Mouse (Mus musculus): ENCODE results near the gene Gamt. TPM values are rescaled to one million over a fixed set of nuclear protein-coding genes. Genes with fewer than 3 reads are reported as not detected.
A peak's percentile ranks its signal among the peaks of the same experiment; 100 is the strongest.
"Not testable (repeated sequence)": the region's sequence is repeated elsewhere in the genome, so short reads cannot be mapped to it uniquely, and the experiment has no call there.

Gene Gamt
- polyA plus RNA-seq, 1 experiment from 2014 or later = 115 TPM

- no peak overlapping the region for H3K4me2 ChIP-seq (ENCODE audit: low read depth, low read length)
- H3K9me3 ChIP-seq (replicated peaks; ENCODE audit: control insufficient read depth, low read length) = no peaks in the 10 kb centered on the region
- no peaks in the 10 kb centered on the region for H3K27me3 ChIP-seq (ENCODE audit: control insufficient read depth, insufficient read depth, low read length)
- H3K4me1 ChIP-seq (ENCODE audit: control insufficient read depth, insufficient read depth, low read length) = peaks cover 7% of the 10 kb centered on the region; the same call in 1 of the 2 replicates
- no peak overlapping the region for H3K4me3 ChIP-seq (replicated peaks; ENCODE audit: low read length)
- 93% methylated on average over 13 of the region's 13 CpGs for WGBS
- ATAC-seq (ENCODE audit: insufficient read depth, low FRiP score) = no peak
- H3K27ac ChIP-seq (ENCODE audit: low read length) = no peak overlapping the region
- H3K9ac ChIP-seq (ENCODE audit: low read length) = no peak overlapping the region
- H3K36me3 ChIP-seq (ENCODE audit: control insufficient read depth, insufficient read depth, low read length) = peaks cover 28% of the 10 kb centered on the region
Measured at GRCm38 (mm10) chr10:80236145-80236825, 24.5 kb downstream of the Gamt start.

DNA sequence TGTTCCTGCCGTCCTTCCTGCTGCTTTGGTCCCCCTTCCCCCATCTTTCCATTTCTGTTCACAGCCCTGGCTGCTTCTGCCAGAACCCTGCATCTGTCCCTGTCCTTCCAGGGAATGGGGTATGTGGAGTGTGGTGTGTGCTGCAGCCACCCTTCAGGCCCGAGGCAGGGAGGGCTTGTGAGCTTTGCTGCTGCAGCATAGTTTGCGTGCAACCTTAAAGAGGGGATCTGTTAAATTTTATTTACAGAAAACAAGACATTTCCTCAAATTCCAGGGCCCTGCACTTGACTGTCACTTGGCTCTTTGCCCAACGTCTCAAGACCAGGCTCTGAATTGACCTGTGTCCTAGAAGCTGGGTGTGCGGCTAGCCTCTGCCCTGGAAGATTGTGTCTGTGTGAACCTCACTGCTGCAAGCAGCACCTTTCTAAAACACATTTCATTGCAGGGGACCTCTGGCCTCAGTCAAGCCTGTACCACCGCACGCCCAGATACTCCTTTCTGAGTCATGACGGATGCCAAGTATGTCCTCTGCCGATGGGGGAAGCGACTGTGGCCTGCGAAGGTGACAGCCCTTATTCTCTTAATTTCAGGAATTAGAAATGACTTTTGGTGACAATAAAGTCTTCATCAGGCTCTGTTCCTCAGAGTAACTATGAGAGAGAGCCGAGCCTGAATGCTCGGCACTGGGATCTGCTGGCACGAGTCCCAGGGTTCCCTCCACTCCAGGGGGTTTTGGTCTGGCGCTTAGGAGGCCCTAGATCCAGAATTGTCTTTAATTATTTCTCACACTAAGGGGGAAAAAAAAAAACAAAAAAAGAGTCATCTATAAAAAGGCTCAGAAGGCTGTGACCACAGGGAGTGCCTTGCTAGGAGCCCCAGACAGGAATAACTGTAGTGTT lies 32.7 kb downstream of the Gamt start:
- Histone ChIP-seq H3K9me3 (replicated peaks; ENCODE audit: control insufficient read depth, low read length) (no peaks in the 10 kb centered on the region), H3K4me2 (ENCODE audit: low read depth, low read length) (peak overlapping the region; percentile 79), H3K9ac (ENCODE audit: low read length) (peak overlapping the region; percentile 96), H3K27me3 (ENCODE audit: control insufficient read depth, insufficient read depth, low read length) (no peaks in the 10 kb centered on the region), H3K4me1 (ENCODE audit: control insufficient read depth, insufficient read depth, low read length) (peaks cover 30% of the 10 kb centered on the region), H3K27ac (ENCODE audit: low read length) (peak overlapping the region; percentile 92; the same call in 1 of the 2 replicates), H3K36me3 (ENCODE audit: control insufficient read depth, insufficient read depth, low read length) (peaks cover 24% of the 10 kb centered on the region), H3K4me3 (replicated peaks; ENCODE audit: low read length) (peak overlapping the region; percentile 86)
- 46% methylated on average over 15 of the region's 15 CpGs for WGBS
- ATAC-seq (ENCODE audit: insufficient read depth, low FRiP score) = no peak

DNA sequence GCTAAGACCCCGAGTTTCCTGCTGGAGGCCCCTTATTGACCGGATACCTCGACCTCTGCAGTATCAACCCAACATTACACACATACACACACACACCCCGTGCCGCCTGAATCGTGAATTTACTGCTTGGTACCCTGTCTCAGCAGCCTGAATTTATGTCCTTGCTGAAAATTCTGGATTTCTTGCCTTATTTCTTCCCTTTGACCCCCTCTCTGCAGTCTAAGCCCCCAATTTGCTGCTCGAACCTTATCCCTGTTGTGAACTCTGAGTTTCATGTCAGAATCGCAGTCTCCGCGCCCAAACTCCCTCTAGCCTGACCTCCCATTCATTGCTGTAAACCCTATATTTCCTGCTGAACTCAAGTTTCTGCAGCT lies 33.7 kb downstream of the Gamt start:
- Histone ChIP-seq H3K4me2 (ENCODE audit: low read depth, low read length) (peak overlapping the region; percentile 79), H3K4me3 (replicated peaks; ENCODE audit: low read length) (peak overlapping the region; percentile 86), H3K9ac (ENCODE audit: low read length) (peak overlapping the region; percentile 96), H3K4me1 (ENCODE audit: control insufficient read depth, insufficient read depth, low read length) (peaks cover 25% of the 10 kb centered on the region), H3K9me3 (replicated peaks; ENCODE audit: control insufficient read depth, low read length) (no peaks in the 10 kb centered on the region), H3K36me3 (ENCODE audit: control insufficient read depth, insufficient read depth, low read length) (peaks cover 16% of the 10 kb centered on the region), H3K27me3 (ENCODE audit: control insufficient read depth, insufficient read depth, low read length) (no peaks in the 10 kb centered on the region), H3K27ac (ENCODE audit: low read length) (peak overlapping the region; percentile 92)
- 3% methylated on average over 10 of the region's 10 CpGs for whole genome bisulfite sequencing
- ATAC-seq (ENCODE audit: insufficient read depth, low FRiP score) = no peak

- H3K4me2 ChIP-seq (ENCODE audit: low read depth, low read length) = peak within 1 kb of the TSS; percentile 79
- peak within 1 kb of the TSS; percentile 86 for H3K4me3 ChIP-seq (replicated peaks; ENCODE audit: low read length)
- peaks cover 16% of the 10 kb centered on the region for H3K36me3 ChIP-seq (ENCODE audit: control insufficient read depth, insufficient read depth, low read length)
- under 1% methylated on average over 65 of the region's 75 CpGs for WGBS
- H3K9ac ChIP-seq (ENCODE audit: low read length) = peak within 1 kb of the TSS; percentile 96
- peak within 1 kb of the TSS; percentile 95 for H3K27ac ChIP-seq (ENCODE audit: low read length)
- ATAC-seq (ENCODE audit: insufficient read depth, low FRiP score) = peak; percentile 99
- H3K27me3 ChIP-seq (ENCODE audit: control insufficient read depth, insufficient read depth, low read length) = no peaks in the 10 kb centered on the region
- H3K9me3 ChIP-seq (replicated peaks; ENCODE audit: control insufficient read depth, low read length) = no peaks in the 10 kb centered on the region
- H3K4me1 ChIP-seq (ENCODE audit: control insufficient read depth, insufficient read depth, low read length) = peaks cover 25% of the 10 kb centered on the region
Measured at GRCm38 (mm10) chr10:80226416-80227165, 34.2 kb downstream of the Gamt start, which contains the start of gene Mum1. TSS of gene Mum1 (plus strand) at chr10:80226434.

DNA sequence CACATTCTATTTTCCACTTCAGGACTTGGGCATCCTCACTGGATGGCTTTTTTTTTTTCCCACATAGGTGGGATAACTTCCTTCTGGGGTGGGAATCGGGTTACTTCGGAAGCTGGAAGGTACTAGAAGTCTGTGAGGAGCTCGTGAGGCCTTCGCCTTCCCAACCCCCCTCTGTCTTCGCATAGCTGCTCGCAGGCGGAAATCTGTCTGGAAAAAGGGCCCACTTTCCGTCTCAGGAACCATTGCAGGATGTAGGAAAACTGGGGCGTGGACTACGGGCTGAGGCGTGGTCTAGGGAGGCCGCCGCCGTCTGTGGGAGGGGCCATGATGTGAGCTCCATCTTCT lies 34.8 kb downstream of the Gamt start:
- Histone ChIP-seq H3K9me3 (replicated peaks; ENCODE audit: control insufficient read depth, low read length) (no peaks in the 10 kb centered on the region), H3K9ac (ENCODE audit: low read length) (peak overlapping the region; percentile 74), H3K27ac (ENCODE audit: low read length) (peak overlapping the region; percentile 95), H3K27me3 (ENCODE audit: control insufficient read depth, insufficient read depth, low read length) (no peaks in the 10 kb centered on the region), H3K36me3 (ENCODE audit: control insufficient read depth, insufficient read depth, low read length) (peaks cover 16% of the 10 kb centered on the region), H3K4me2 (ENCODE audit: low read depth, low read length) (peak overlapping the region; percentile 55), H3K4me1 (ENCODE audit: control insufficient read depth, insufficient read depth, low read length) (peaks cover 25% of the 10 kb centered on the region), H3K4me3 (replicated peaks; ENCODE audit: low read length) (peak overlapping the region; percentile 86)
- under 1% methylated on average over 14 of the region's 14 CpGs for WGBS
- no peak for ATAC-seq (ENCODE audit: insufficient read depth, low FRiP score)

DNA sequence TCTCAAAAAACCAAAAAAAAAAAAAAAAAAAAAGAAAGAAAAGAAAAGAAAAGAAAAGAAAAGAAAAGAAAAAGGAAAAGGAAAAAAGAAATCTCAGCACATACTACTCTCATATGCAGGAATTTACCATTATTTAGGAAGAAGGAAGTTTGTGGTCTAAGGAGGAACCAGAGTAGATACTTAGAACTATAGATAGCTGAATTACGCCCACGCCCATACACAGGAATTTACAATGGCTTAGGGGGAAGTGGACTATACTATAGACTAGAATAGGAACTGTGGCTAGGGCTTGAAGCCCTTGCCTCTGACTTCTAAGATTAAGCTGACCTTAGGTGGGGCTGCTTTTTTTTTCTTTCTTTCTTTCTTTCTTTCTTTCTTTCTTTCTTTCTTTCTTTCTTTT lies 37.7 kb downstream of the Gamt start:
- not testable (repeated sequence) for ATAC-seq (ENCODE audit: insufficient read depth, low FRiP score)

DNA sequence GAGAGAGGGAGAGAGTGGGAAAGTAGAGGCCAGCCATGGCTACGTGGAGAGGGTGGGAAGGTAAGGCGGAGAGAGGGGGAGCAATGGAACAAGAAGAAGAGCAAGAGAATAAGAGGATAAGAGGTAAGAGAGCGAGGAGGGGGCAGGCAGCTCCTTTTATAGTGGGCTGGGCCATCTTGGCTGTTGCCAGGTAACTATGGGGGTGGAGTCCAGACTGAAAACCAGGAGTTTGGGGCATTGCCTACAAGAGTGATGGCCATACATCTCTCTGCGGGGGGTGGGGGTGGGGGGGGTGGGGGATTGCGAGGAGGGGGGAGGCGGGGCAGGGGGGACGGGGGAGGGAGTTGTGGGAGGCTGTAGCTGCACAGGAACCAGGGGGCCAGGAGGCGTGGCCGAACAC lies 40.1 kb downstream of the Gamt start:
- no peak for ATAC-seq (ENCODE audit: insufficient read depth, low FRiP score)
- 49% methylated on average over 6 of the region's 9 CpGs for WGBS
- no peak overlapping the region for H3K9ac ChIP-seq (ENCODE audit: low read length)
- H3K27me3 ChIP-seq (ENCODE audit: control insufficient read depth, insufficient read depth, low read length) = no peaks in the 10 kb centered on the region
- H3K4me1 ChIP-seq (ENCODE audit: control insufficient read depth, insufficient read depth, low read length) = peaks cover 2% of the 10 kb centered on the region; the same call in 1 of the 2 replicates
- H3K36me3 ChIP-seq (ENCODE audit: control insufficient read depth, insufficient read depth, low read length) = no peaks in the 10 kb centered on the region
- no peak overlapping the region for H3K4me2 ChIP-seq (ENCODE audit: low read depth, low read length)
- no peak overlapping the region for H3K27ac ChIP-seq (ENCODE audit: low read length)
- H3K9me3 ChIP-seq (replicated peaks; ENCODE audit: control insufficient read depth, low read length) = no peaks in the 10 kb centered on the region
- no peak overlapping the region for H3K4me3 ChIP-seq (replicated peaks; ENCODE audit: low read length)

More for the DNA sequence above, 37.7 kb downstream of the Gamt start:
- not testable (repeated sequence) for H3K27ac ChIP-seq (ENCODE audit: low read length); H3K4me3 ChIP-seq (replicated peaks; ENCODE audit: low read length); H3K36me3 ChIP-seq (ENCODE audit: control insufficient read depth, insufficient read depth, low read length); H3K27me3 ChIP-seq (ENCODE audit: control insufficient read depth, insufficient read depth, low read length); H3K4me2 ChIP-seq (ENCODE audit: low read depth, low read length); H3K9me3 ChIP-seq (replicated peaks; ENCODE audit: control insufficient read depth, low read length); H3K9ac ChIP-seq (ENCODE audit: low read length)
- peaks cover 18% of the 10 kb centered on the region for H3K4me1 ChIP-seq (ENCODE audit: control insufficient read depth, insufficient read depth, low read length)
- WGBS = 79% methylated on average over 2 of the region's 2 CpGs

DNA sequence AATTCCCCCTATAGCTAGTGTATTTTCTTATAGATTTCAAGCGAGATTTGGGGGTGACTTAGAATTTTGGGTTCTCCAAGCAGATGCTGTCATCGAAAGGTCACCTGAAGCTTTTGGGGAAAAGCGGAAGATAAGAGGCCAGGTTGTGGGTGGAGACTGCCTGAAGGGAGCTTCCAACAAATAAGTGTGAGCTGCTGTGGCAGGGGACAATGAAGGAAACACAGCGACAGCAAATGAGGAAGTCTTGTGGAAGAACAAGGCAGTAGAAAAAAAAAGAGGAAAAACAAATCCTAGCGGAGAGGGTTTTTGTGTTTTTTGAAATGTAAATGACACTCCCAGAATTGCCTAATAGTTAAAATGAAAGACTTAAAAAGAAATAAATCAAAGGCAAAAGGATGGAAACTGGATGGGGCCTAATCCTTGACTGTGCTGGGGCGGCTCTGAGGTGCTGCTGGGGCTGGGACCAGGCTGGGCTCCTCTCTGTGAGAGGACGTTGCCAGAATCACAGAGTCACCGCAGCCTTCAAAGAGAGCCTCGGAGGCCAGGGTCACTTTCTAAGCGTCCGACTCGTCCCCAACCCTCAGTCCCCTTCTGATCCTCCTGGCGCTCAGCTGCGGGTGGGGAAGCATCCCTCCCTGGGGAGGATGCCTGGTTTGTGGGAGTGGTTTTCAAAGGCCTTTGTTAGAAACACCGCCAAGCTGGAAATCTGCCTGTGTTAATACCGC lies 45.6 kb downstream of the Gamt start:
- 0 out of 2 replicates have a peak overlapping the region, but pooled peaks have one; percentile 12 for H3K9ac ChIP-seq (ENCODE audit: low read length)
- no peak overlapping the region for H3K4me2 ChIP-seq (ENCODE audit: low read depth, low read length)
- H3K4me3 ChIP-seq (replicated peaks; ENCODE audit: low read length) = no peak overlapping the region

More for the DNA sequence above, 45.6 kb downstream of the Gamt start:
- Histone ChIP-seq H3K36me3 (ENCODE audit: control insufficient read depth, insufficient read depth, low read length) (no peaks in the 10 kb centered on the region), H3K9me3 (replicated peaks; ENCODE audit: control insufficient read depth, low read length) (no peaks in the 10 kb centered on the region), H3K27me3 (ENCODE audit: control insufficient read depth, insufficient read depth, low read length) (no peaks in the 10 kb centered on the region), H3K27ac (ENCODE audit: low read length) (no peak overlapping the region; the same call in 1 of the 2 replicates), H3K4me1 (ENCODE audit: control insufficient read depth, insufficient read depth, low read length) (no peaks in the 10 kb centered on the region)
- WGBS = 30% methylated on average over 16 of the region's 16 CpGs
- ATAC-seq (ENCODE audit: insufficient read depth, low FRiP score) = 0 out of 2 replicates have a peak, but pooled peaks have one; percentile 29

All from stomach, embryonic 16.5 days (tissue).